ENCODE assay signal across 13 mouse cellular contexts in the genomic region with DNA sequence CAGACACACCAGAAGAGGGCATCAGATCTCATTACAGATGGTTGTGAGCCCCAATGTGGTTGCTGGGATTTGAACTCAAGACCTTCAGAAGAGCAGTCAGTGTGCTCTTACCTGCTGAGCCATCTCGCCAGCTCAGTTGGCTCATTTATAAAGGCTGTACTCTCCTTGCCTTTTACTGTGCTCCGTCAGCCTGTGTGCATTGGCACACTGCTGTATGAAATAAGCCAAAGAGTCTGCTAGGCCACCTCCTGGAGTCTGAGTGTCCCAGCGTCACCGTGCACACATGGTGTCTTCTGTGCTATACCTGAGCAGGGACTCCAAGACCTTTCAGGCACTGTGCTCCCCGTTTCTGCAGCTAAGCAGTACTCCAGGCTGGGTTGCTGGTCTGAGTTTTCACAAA. TPM values are rescaled to one million over a fixed set of nuclear protein-coding genes. Genes with fewer than 3 reads are reported as not detected.
DNase-seq lines count a peak whose midpoint lies in the region; ATAC-seq and TF ChIP-seq lines count a peak whose summit lies in the region.
"Had no signal": no experiment of that assay in that cellular context is flagged by ENCODE, and none has a peak within 500 bp of the region (broad histone marks: within the 10 kb centered on the region; RNA-seq: fewer than 3 reads in every experiment).

No protein-coding gene starts in this region.

- intact Hi-C loops in heart, postnatal 36 days (cut with DNase I) = no loop called here
- intact Hi-C loops in heart, adult 2 months (cut with DNase I) = loop anchor here (5.0 kb wide), 1 partner anchor 33 kb away; no protein-coding TSS in a partner anchor

- no peaks in the 10 kb centered on the region for H3K9me3 ChIP-seq in hindbrain, embryonic 12.5 days (replicated peaks)
- no peaks in the 10 kb centered on the region for H3K9me3 ChIP-seq in midbrain, embryonic 16.5 days (replicated peaks; ENCODE audit: control insufficient read depth, low read length, poor library complexity, severe bottlenecking)

- TF ChIP-seq CTCF in heart, adult 2 months (IDR thresholded peaks at IDR 0.05) = no peak

- no peak overlapping the region for H3K4me3 ChIP-seq in hindbrain, embryonic 12.5 days
- no peak overlapping the region for H3K4me3 ChIP-seq in midbrain, embryonic 16.5 days (ENCODE audit: low read depth, low read length)
- no peak overlapping the region for H3K4me3 ChIP-seq in heart, adult 2 months

- TF ChIP-seq POLR2A in heart, adult 2 months (IDR thresholded peaks at IDR 0.05; ENCODE audit: insufficient read depth, low read depth, low read length) = no peak

- H3K79me2 ChIP-seq in heart, adult 2 months (replicated peaks; ENCODE audit: control insufficient read depth, insufficient read depth, low read length) = peaks cover 5% of the 10 kb centered on the region; the same call in 1 of the 2 replicates

- no peak for TF ChIP-seq EP300 in heart, adult 2 months (IDR thresholded peaks at IDR 0.05; ENCODE audit: insufficient read depth, low read depth, low read length)

- H3K27ac ChIP-seq in hindbrain, embryonic 12.5 days = peak overlapping the region; percentile 82
- peak overlapping the region; percentile 64 for H3K27ac ChIP-seq in midbrain, embryonic 16.5 days (ENCODE audit: low read length)
- H3K27ac ChIP-seq in heart, adult 2 months = no peak overlapping the region

- no peak overlapping the region for H3K9ac ChIP-seq in hindbrain, embryonic 12.5 days
- H3K9ac ChIP-seq in midbrain, embryonic 16.5 days (ENCODE audit: low read depth, low read length) = no peak overlapping the region
- H3K9ac ChIP-seq in heart, adult 2 months (ENCODE audit: low read depth, low read length) = no peak overlapping the region

- H3K4me2 ChIP-seq in hindbrain, embryonic 12.5 days (replicated peaks) = no peak overlapping the region
- H3K4me2 ChIP-seq in midbrain, embryonic 16.5 days (ENCODE audit: low read length) = no peak overlapping the region

- peaks cover 65% of the 10 kb centered on the region for H3K4me1 ChIP-seq in hindbrain, embryonic 12.5 days
- peaks cover 34% of the 10 kb centered on the region for H3K4me1 ChIP-seq in midbrain, embryonic 16.5 days (ENCODE audit: control insufficient read depth, insufficient read depth, low read length)
- H3K4me1 ChIP-seq in heart, adult 2 months (ENCODE audit: control insufficient read depth, insufficient read depth, low read length) = peaks cover 11% of the 10 kb centered on the region

- no peaks in the 10 kb centered on the region for H3K27me3 ChIP-seq in hindbrain, embryonic 12.5 days
- H3K27me3 ChIP-seq in midbrain, embryonic 16.5 days (ENCODE audit: control insufficient read depth, insufficient read depth, low read depth, low read length) = no peaks in the 10 kb centered on the region
- H3K27me3 ChIP-seq in heart, adult 2 months (ENCODE audit: control insufficient read depth, insufficient read depth, low read length) = no peaks in the 10 kb centered on the region

- no peak; the same call in 1 of the 2 replicates for ATAC-seq in hindbrain, embryonic 12.5 days (ENCODE audit: low FRiP score)
- ATAC-seq in midbrain, embryonic 16.5 days = no peak
- ATAC-seq in erythroblast, adult 5-6 weeks (replicated peaks; ENCODE audit: low FRiP score, poor library complexity, severe bottlenecking) = no peak
- ATAC-seq: intestine, embryonic 16.5 days had no signal

- DNase-seq in heart, adult 11 months = peak; percentile 79
- DNase-seq in heart, postnatal 36 days = no peak
- DNase-seq in cerebellum, adult 9-10 months = peak; percentile 73
- DNase-seq in ovary, postnatal 14 days (ENCODE audit: low spot score) = no peak
- DNase-seq in heart, adult 2 months = no peak
- DNase-seq: heart, adult 18-20 months; kidney, postnatal 14 days; lung, postnatal 36 days; right cerebral cortex, postnatal 4 days had no signal

- H3K36me3 ChIP-seq in hindbrain, embryonic 12.5 days = no peaks in the 10 kb centered on the region
- no peaks in the 10 kb centered on the region for H3K36me3 ChIP-seq in midbrain, embryonic 16.5 days (ENCODE audit: control insufficient read depth, insufficient read depth, low read length)
- H3K36me3 ChIP-seq in heart, adult 2 months (ENCODE audit: control insufficient read depth, insufficient read depth, low read length) = no peaks in the 10 kb centered on the region

- WGBS in hindbrain, embryonic 12.5 days = 62% methylated on average over 5 of the region's 5 CpGs
- 68% methylated on average over 5 of the region's 5 CpGs for WGBS in midbrain, embryonic 16.5 days
- 65% methylated on average over 5 of the region's 5 CpGs for WGBS in heart, adult 2 months

RNA-seq across cellular contexts. Expression of gene Itsn1, which starts 40.8 kb away (rescaled TPM):
- total RNA-seq in heart, postnatal 36 days (2021) = 10 to 100 TPM; 44.0 to 44.7 TPM
- 79.2 and 83.0 TPM in 2 replicates for polyA plus RNA-seq in hindbrain, embryonic 12.5 days (2016; fragmentation: Nextera tagmentation; extraction: Ambion mirVana)
- polyA plus RNA-seq in midbrain, embryonic 16.5 days (2015; fragmentation: Nextera tagmentation; extraction: Ambion mirVana) = 60.7 and 63.5 TPM in 2 replicates
- 413 and 554 TPM in 2 replicates for total RNA-seq in erythroblast, adult 5-6 weeks (2015; ENCODE audit: low replicate concordance)
- 1,329 and 2,083 TPM in 2 replicates for total RNA-seq in erythroblast, adult 5-6 weeks (2017; ENCODE audit: low replicate concordance)
- 10 to 100 TPM; 45.1 to 46.7 TPM for total RNA-seq in heart, adult 2 months (2021)
- 35.8 and 48.5 TPM in 2 replicates for polyA plus RNA-seq in heart, adult 2 months (2012; rRNA removed)

RNA-seq across cellular contexts. Expression of gene Cryzl1, which starts 41.1 kb away (rescaled TPM):
- 10 to 100 TPM; 25.6 to 26.4 TPM for total RNA-seq in heart, postnatal 36 days (2021)
- 81.1 and 83.4 TPM in 2 replicates for polyA plus RNA-seq in hindbrain, embryonic 12.5 days (2016; fragmentation: Nextera tagmentation; extraction: Ambion mirVana)
- polyA plus RNA-seq in midbrain, embryonic 16.5 days (2015; fragmentation: Nextera tagmentation; extraction: Ambion mirVana) = 114 and 121 TPM in 2 replicates
- 21.5 and 55.1 TPM in 2 replicates for total RNA-seq in erythroblast, adult 5-6 weeks (2015; ENCODE audit: low replicate concordance)
- 17.7 and 40.7 TPM in 2 replicates for total RNA-seq in erythroblast, adult 5-6 weeks (2017; ENCODE audit: low replicate concordance)
- total RNA-seq in heart, adult 2 months (2021) = 10 to 100 TPM; 22.2 to 26.0 TPM
- polyA plus RNA-seq in heart, adult 2 months (2012; rRNA removed) = 19.2 and 37.5 TPM in 2 replicates

Comparison
In these comparisons a context has a peak if more than half of its experiments do, and no peak if none do; other contexts are left out.
1. DNase-seq: peak in heart, adult 11 months (single experiment) and cerebellum, adult 9-10 months (single experiment); none in heart, postnatal 36 days (0 of 2), ovary, postnatal 14 days (single experiment) and heart, adult 2 months (0 of 2).
2. RNA of gene Itsn1, which starts 40.8 kb away (total RNA-seq): 413 to 2,083 TPM in erythroblast, adult 5-6 weeks; 45.1 to 46.7 TPM in heart, adult 2 months and 44.0 to 44.7 TPM in heart, postnatal 36 days; every median in the first group is over 4 times any median in the second.